Mouse (Mus musculus) heart, adult 2 months (tissue): ENCODE measurements around the gene 4931428L18Rik.

Experiments
- CTCF ChIP-seq: fragments of 200-600 bp; IDR thresholded peaks from 2 replicates; pipeline ENCODE4 v1.8.1; 2022; ENCODE audit warnings: antibody characterized with exemption, mild to moderate bottlenecking, moderate library complexity
- EP300 ChIP-seq: fragments of 200-500 bp; IDR thresholded peaks from 2 replicates; pipeline ENCODE4 v1.6.1; 2011; ENCODE audit warnings: low read depth, low read length, control low read depth; ENCODE audit not compliant: insufficient read depth
- POLR2A ChIP-seq: fragments of 200-500 bp; IDR thresholded peaks from 2 replicates; pipeline ENCODE4 v1.6.1; 2011; ENCODE audit warnings: mild to moderate bottlenecking, low read depth, low read length, control low read depth; ENCODE audit not compliant: insufficient read depth

GRCm38 (mm10) chr1:31196959-31197358 is 25.5 kb downstream of the 4931428L18Rik start:
- no peak for TF ChIP-seq CTCF
- no peak for TF ChIP-seq POLR2A
- TF ChIP-seq EP300 = no peak
